Mouse (Mus musculus) hindbrain, postnatal 0 days (tissue): ENCODE results near the gene Trim67. TPM values are rescaled to one million over a fixed set of nuclear protein-coding genes. Genes with fewer than 3 reads are reported as not detected.
A peak's percentile ranks its signal among the peaks of the same experiment; 100 is the strongest.

Source experiments
- ATAC-seq: fragments of 200-750 bp; cut with Nextera tagmentation; 2 replicates; pipeline ENCODE4 v1.8.0; 2017; ENCODE audit warnings: mild to moderate bottlenecking, moderate TSS enrichment, moderate library complexity
- DNase-seq: peaks from one replicate; pipeline ENCODE4 v3.0.0-alpha.2; 2015; ENCODE audit warnings: low spot score
- H3K27ac ChIP-seq: fragments of 300-500 bp; sonication (generic); 2 replicates; pipeline ENCODE4 v1.5.1; 2014; ENCODE audit warnings: mild to moderate bottlenecking
- H3K27me3 ChIP-seq: fragments of 300-500 bp; sonication (generic); 2 replicates; pipeline ENCODE4 v1.6.1; 2014; ENCODE audit warnings: low read length, mixed read lengths; ENCODE audit not compliant: insufficient read depth
- H3K36me3 ChIP-seq: fragments of 300-500 bp; sonication (generic); 2 replicates; pipeline ENCODE4 v1.6.1; 2014; ENCODE audit warnings: low read length, mixed read lengths; ENCODE audit not compliant: insufficient read depth
- H3K4me1 ChIP-seq: fragments of 300-500 bp; sonication (generic); 2 replicates; pipeline ENCODE4 v1.6.1; 2014; ENCODE audit warnings: antibody characterized with exemption, low read length, mixed read lengths; ENCODE audit not compliant: insufficient read depth
- H3K4me2 ChIP-seq: fragments of 300-500 bp; sonication (generic); 2 replicates; pipeline ENCODE4 v1.6.1; 2014; ENCODE audit warnings: low read depth, mild to moderate bottlenecking, low read length, moderate library complexity, mixed read lengths
- H3K4me3 ChIP-seq: fragments of 300-500 bp; sonication (generic); 2 replicates; pipeline ENCODE4 v1.5.1; 2014; ENCODE audit warnings: low read length
- H3K9ac ChIP-seq: fragments of 300-500 bp; sonication (generic); replicated peaks from 2 replicates; pipeline ENCODE4 v1.6.1; 2014; ENCODE audit warnings: mild to moderate bottlenecking, low read length, moderate library complexity, mixed read lengths
- H3K9me3 ChIP-seq: fragments of 300-500 bp; sonication (generic); 2 replicates; pipeline ENCODE4 v1.6.1; 2016; ENCODE audit warnings: low read length, mixed read lengths
- CTCF ChIP-seq: IDR thresholded peaks from 2 replicates; pipeline ENCODE4 v1.5.1; 2016; ENCODE audit warnings: antibody characterized with exemption, control low read depth, low read depth
- whole genome bisulfite sequencing: fragments of 180-500 bp; shearing (Covaris S2); extraction: QIAGEN DNeasy Blood & Tissue Kit; methylation state at CpG from one replicate; pipeline ENCODE4 v1.1.7; 2014; 5-methylcytosine and 5-hydroxymethylcytosine counted together
- polyA plus RNA-seq: library from polyadenylated mRNA; unstranded; fragments of >200 nt; fragmentation: Nextera tagmentation; extraction: Ambion mirVana; gene quantifications from 2 replicates; pipeline ENCODE4 v1.2.1, GENCODE M21; 2015
- total RNA-seq: library from RNA; depleted of rRNA; stranded (reverse); fragments of >200 nt; gene quantifications from 2 replicates; pipeline ENCODE4 v1.2.3, GENCODE M21; 2014

Trim67 gene
- total and polyA plus RNA-seq, 2 experiments from 2014 or later = 19.5 to 75.3 TPM

DNA sequence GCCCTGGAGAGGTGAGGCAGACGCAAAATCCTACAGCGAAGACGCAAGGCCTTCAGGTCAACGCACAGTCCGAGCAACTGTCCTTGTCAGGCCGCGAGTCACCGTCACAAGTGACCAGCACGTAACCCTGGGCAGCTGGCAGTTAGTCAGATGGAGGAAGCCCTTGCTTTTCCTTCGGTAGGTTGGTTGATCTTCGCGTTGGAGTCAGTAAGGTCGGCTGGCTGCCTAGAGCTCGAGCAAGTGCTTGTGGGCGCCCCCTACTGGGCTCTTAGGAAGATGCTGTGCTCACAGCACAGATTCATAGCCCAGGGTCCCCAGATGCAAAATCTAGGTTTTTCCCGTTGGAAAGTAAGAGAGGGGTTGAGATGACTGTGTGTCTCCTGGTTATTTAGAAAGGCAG lies 17.2 kb upstream of the Trim67 start:
- no peak overlapping the region for H3K27ac ChIP-seq
- H3K27me3 ChIP-seq = no peaks in the 10 kb centered on the region
- peak; percentile 85 for TF ChIP-seq CTCF
- no peak for ATAC-seq
- H3K4me1 ChIP-seq = no peaks in the 10 kb centered on the region
- peak overlapping the region; percentile 38; the same call in 1 of the 2 replicates for H3K4me2 ChIP-seq
- no peak overlapping the region for H3K9ac ChIP-seq
- peak; percentile 89 for DNase-seq
- WGBS = 14% methylated on average over 16 of the region's 16 CpGs
- no peaks in the 10 kb centered on the region for H3K36me3 ChIP-seq
- H3K9me3 ChIP-seq = no peaks in the 10 kb centered on the region
- H3K4me3 ChIP-seq = no peak overlapping the region

GRCm38 (mm10) chr8:124780236-124780635 lies 12.7 kb upstream of the Trim67 start:
- H3K4me2 ChIP-seq = peak overlapping the region; percentile 18; the same call in 1 of the 2 replicates
- 7% methylated on average over 7 of the region's 7 CpGs for WGBS
- no peaks in the 10 kb centered on the region for H3K9me3 ChIP-seq
- H3K4me3 ChIP-seq = no peak overlapping the region
- ATAC-seq (peak; percentile 81), DNase-seq (peak; percentile 79)
- H3K36me3 ChIP-seq = no peaks in the 10 kb centered on the region
- peak overlapping the region; percentile 57 for H3K27ac ChIP-seq
- no peaks in the 10 kb centered on the region for H3K4me1 ChIP-seq
- H3K27me3 ChIP-seq = no peaks in the 10 kb centered on the region
- H3K9ac ChIP-seq = peak overlapping the region; percentile 24
- TF ChIP-seq CTCF = no peak

DNA sequence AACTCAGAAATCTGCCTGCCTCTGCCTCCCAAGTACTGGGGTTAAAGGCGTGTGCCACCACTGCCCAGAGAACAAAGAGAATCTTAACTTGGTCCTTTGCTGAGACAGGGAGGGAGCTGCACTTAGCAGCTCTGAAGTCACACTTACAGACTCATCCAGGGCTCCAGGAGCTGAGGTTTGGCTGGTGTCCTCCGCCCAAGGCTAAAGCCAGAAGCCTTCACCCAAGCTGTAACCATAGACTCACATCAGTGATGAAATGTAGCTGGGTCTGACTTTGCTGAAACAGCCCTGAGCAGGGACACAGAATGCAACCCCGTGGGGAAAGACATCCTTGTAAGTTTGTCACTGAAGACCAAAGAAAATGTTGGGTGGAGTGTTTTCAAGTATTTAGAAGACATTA lies 10.5 kb upstream of the Trim67 start:
- TF ChIP-seq CTCF = no peak
- H3K36me3 ChIP-seq = no peaks in the 10 kb centered on the region
- H3K9ac ChIP-seq = no peak overlapping the region
- H3K4me1 ChIP-seq = no peaks in the 10 kb centered on the region
- no peak overlapping the region for H3K4me2 ChIP-seq
- no peaks in the 10 kb centered on the region for H3K27me3 ChIP-seq
- no peak overlapping the region for H3K4me3 ChIP-seq
- H3K9me3 ChIP-seq = no peaks in the 10 kb centered on the region
- WGBS = 78% methylated on average over 3 of the region's 3 CpGs
- DNase-seq = no peak
- no peak for ATAC-seq
- H3K27ac ChIP-seq = no peak overlapping the region

- Histone ChIP-seq H3K4me2 (no peak overlapping the region), H3K27me3 (no peaks in the 10 kb centered on the region), H3K4me3 (no peak overlapping the region), H3K9me3 (no peaks in the 10 kb centered on the region), H3K9ac (no peak overlapping the region), H3K4me1 (no peaks in the 10 kb centered on the region), H3K36me3 (no peaks in the 10 kb centered on the region), H3K27ac (no peak overlapping the region)
- WGBS = 86% methylated on average over 15 of the region's 15 CpGs
- no peak for DNase-seq
- ATAC-seq = no peak
- TF ChIP-seq CTCF = no peak
Observed at GRCm38 (mm10) chr8:124783228-124783627, 9.7 kb upstream of the Trim67 start.

- Histone ChIP-seq H3K9ac (no peak overlapping the region), H3K4me1 (no peaks in the 10 kb centered on the region), H3K4me3 (no peak overlapping the region), H3K36me3 (no peaks in the 10 kb centered on the region), H3K4me2 (no peak overlapping the region), H3K27ac (no peak overlapping the region), H3K27me3 (no peaks in the 10 kb centered on the region), H3K9me3 (no peaks in the 10 kb centered on the region)
- ATAC-seq = no peak
- TF ChIP-seq CTCF = no peak
- 69% methylated on average over 13 of the region's 13 CpGs for WGBS
- no peak for DNase-seq
Observed at GRCm38 (mm10) chr8:124784613-124785012, 8.3 kb upstream of the Trim67 start.

GRCm38 (mm10) chr8:124790676-124791075 lies 2.2 kb upstream of the Trim67 start:
- no peak for TF ChIP-seq CTCF
- no peak overlapping the region for H3K4me2 ChIP-seq
- no peaks in the 10 kb centered on the region for H3K27me3 ChIP-seq
- H3K4me3 ChIP-seq = no peak overlapping the region
- DNase-seq = no peak
- H3K9ac ChIP-seq = no peak overlapping the region
- 73% methylated on average over 4 of the region's 4 CpGs for WGBS
- H3K4me1 ChIP-seq = 0 out of 2 replicates have a peak, but pooled peaks cover 9% of the 10 kb centered on the region
- no peak overlapping the region for H3K27ac ChIP-seq
- no peaks in the 10 kb centered on the region for H3K36me3 ChIP-seq
- H3K9me3 ChIP-seq = no peaks in the 10 kb centered on the region
- no peak for ATAC-seq

DNA sequence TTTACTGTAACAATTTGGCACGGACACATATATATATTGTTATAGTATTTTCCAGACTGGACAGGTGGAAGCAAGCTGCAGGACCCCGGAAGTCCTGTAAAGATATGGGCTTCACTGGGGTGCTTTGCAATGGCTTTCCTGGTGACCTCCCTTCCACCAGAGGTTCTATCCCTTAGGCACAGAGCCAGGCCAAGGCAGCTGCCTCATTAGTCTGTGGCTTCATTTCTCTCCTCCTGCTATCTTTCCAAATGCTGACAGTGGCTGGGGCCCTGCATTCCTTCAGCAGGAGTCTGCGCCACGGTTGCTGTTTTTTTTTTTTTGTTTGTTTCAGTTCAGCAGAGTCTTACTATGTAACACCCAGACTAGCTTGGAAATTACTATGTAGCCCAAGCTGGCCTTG lies 1.1 kb upstream of the Trim67 start:
- Histone ChIP-seq H3K27me3 (no peaks in the 10 kb centered on the region), H3K9ac (peak overlapping the region; percentile 78), H3K9me3 (no peaks in the 10 kb centered on the region), H3K4me3 (peak overlapping the region; percentile 61), H3K4me2 (peak overlapping the region; percentile 83), H3K4me1 (peaks cover 10% of the 10 kb centered on the region), H3K27ac (peak overlapping the region; percentile 96), H3K36me3 (no peaks in the 10 kb centered on the region)
- 35% methylated on average over 4 of the region's 4 CpGs for WGBS
- ATAC-seq (no peak), DNase-seq (no peak)
- TF ChIP-seq CTCF = no peak
